Mouse (Mus musculus): Measurements from ENCODE around the gene Ccdc113.

Ccdc113 gene
- long read RNA-seq, experiment 1, partial matches to known transcripts = 0 of 4 reads
- long read RNA-seq, experiment 1, other reads (novel, unspliced or antisense) = 1 of 4 reads
- long read RNA-seq, experiment 2, partial matches to known transcripts = 1 of 2 reads
- long read RNA-seq, experiment 2, other reads (novel, unspliced or antisense) = 0 of 2 reads

GRCm38 (mm10) chr8:95533584-95534387 is at the start of gene Ccdc113:
Gene Ccdc113, plus strand, starts transcription at chr8:95534085.
- intact Hi-C loops (cut with DNase I) = no loop called here

GRCm38 (mm10) chr8:95487800-95488697 is 45.8 kb upstream of the Ccdc113 start:
- intact Hi-C loops (cut with DNase I) = no loop called here

GRCm38 (mm10) chr8:95488698-95489332 is 45.1 kb upstream of the Ccdc113 start:
- intact Hi-C loops (cut with DNase I) = no loop called here

- intact Hi-C loops (cut with DNase I) = no loop called here
Observed at GRCm38 (mm10) chr8:95490006-95490405, 43.9 kb upstream of the Ccdc113 start, which contains the start of gene Csnk2a2. Gene Csnk2a2, minus strand, starts transcription at chr8:95490039.

- intact Hi-C loops (cut with DNase I) = no loop called here
Observed at GRCm38 (mm10) chr8:95492057-95492456, 41.8 kb upstream of the Ccdc113 start.

GRCm38 (mm10) chr8:95495444-95495843 is 38.4 kb upstream of the Ccdc113 start:
- intact Hi-C loops (cut with DNase I) = no loop called here

- intact Hi-C loops (cut with DNase I) = no loop called here
Observed at GRCm38 (mm10) chr8:95496420-95496819, 37.5 kb upstream of the Ccdc113 start.

- intact Hi-C loops (cut with DNase I) = no loop called here
Observed at GRCm38 (mm10) chr8:95497821-95498220, 36.1 kb upstream of the Ccdc113 start.

GRCm38 (mm10) chr8:95499266-95500064 is 34.4 kb upstream of the Ccdc113 start:
- intact Hi-C loops (cut with DNase I) = no loop called here

- intact Hi-C loops (cut with DNase I) = no loop called here
Observed at GRCm38 (mm10) chr8:95500436-95500835, 33.4 kb upstream of the Ccdc113 start.

- intact Hi-C loops (cut with DNase I) = no loop called here
Observed at GRCm38 (mm10) chr8:95502431-95502830, 31.5 kb upstream of the Ccdc113 start.

GRCm38 (mm10) chr8:95504835-95505234 is 29.1 kb upstream of the Ccdc113 start:
- intact Hi-C loops (cut with DNase I) = no loop called here

GRCm38 (mm10) chr8:95505606-95506005 is 28.3 kb upstream of the Ccdc113 start:
- intact Hi-C loops (cut with DNase I) = no loop called here

- intact Hi-C loops (cut with DNase I) = no loop called here
Observed at GRCm38 (mm10) chr8:95506245-95506644, 27.6 kb upstream of the Ccdc113 start.

GRCm38 (mm10) chr8:95512257-95512656 is 21.6 kb upstream of the Ccdc113 start:
- intact Hi-C loops (cut with DNase I) = no loop called here

- intact Hi-C loops (cut with DNase I) = no loop called here
Observed at GRCm38 (mm10) chr8:95513219-95513618, 20.7 kb upstream of the Ccdc113 start.

GRCm38 (mm10) chr8:95516928-95517327 is 17.0 kb upstream of the Ccdc113 start:
- intact Hi-C loops (cut with DNase I) = no loop called here

- intact Hi-C loops (cut with DNase I) = no loop called here
Observed at GRCm38 (mm10) chr8:95523991-95524390, 9.9 kb upstream of the Ccdc113 start.

GRCm38 (mm10) chr8:95528194-95528593 is 5.7 kb upstream of the Ccdc113 start:
- intact Hi-C loops (cut with DNase I) = no loop called here

GRCm38 (mm10) chr8:95528750-95529310 is 5.1 kb upstream of the Ccdc113 start:
- intact Hi-C loops (cut with DNase I) = no loop called here

Measured in adrenal gland (tissue).